Mouse (Mus musculus): ENCODE results near the gene Ypel4.
A peak's percentile ranks its signal among the peaks of the same experiment; 100 is the strongest.

Gene Ypel4

GRCm38 (mm10) chr2:84761840-84762239 lies 28.0 kb downstream of the Ypel4 start:
- DNase-seq, result no peak

DNA sequence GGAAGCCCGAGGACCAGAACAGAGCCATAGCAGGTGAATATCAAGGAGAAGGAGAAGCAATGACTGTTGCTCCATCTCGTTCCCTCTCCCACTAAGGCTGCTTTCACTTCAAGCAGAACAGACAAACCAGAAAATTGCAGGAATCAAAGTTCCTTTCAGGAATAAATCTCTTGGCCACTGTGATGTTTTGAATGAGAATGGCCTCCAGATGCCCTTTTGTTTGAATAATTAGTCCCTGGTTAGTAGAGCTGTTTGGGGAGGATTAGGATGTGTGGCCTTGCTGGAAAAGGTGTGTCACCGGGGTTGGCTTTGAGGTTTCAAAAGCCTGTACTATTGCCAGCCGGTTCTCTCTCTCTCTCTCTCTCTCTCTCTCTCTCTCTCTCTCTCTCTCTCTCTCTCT lies 28.4 kb downstream of the Ypel4 start:
- DNase-seq, result no peak

GRCm38 (mm10) chr2:84762818-84763217 lies 29.0 kb downstream of the Ypel4 start:
- no peak for DNase-seq

- no peak for DNase-seq
These were observed 36.6 kb downstream of the Ypel4 start for GRCm38 (mm10) chr2:84770501-84770900.

GRCm38 (mm10) chr2:84772454-84772853 lies 38.6 kb downstream of the Ypel4 start:
- no peak for DNase-seq

DNA sequence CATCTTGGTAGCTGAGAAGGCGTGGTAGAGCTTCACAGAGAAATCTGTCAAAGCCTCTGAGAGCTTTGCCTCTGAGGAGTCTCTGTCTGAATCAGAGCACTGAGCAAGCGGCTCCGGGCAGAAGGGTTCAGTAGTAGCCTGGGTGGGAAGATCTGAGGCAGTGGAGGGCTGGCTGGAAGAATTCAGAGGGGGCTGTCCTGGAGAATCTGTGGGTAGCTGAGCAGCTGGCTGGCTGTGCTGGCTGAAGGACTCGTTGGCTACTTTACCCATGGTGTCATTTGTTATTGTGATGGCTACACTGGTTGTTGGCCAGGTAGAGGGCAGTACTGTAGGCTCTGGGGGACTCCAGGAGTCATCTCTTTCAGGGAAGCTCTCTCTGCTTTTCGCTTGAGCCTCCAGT lies 39.3 kb downstream of the Ypel4 start:
- no peak for DNase-seq

- DNase-seq, result peak; percentile 10
These were observed 40.9 kb downstream of the Ypel4 start for GRCm38 (mm10) chr2:84774751-84775150.

DNA sequence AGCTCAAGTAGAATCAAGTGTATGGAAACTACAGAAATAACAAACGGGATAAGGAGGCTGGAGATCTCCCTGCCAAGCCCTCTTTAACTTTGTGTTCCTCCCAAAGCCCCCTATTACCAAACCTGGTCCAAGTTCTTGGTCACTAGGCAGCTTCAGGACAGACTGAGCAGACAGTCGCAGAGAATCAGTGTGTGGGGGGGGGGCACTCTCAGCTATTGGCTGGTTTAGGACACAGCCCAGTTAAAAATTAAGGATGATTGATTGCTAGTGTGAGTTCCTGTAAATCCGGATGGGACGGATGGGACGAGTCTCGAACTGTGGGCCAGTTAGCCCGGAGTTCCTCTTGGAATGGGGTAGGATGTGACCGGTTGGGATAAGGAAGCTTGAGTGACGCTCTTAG lies 41.4 kb downstream of the Ypel4 start, which contains the start of gene Serping1:
Gene Serping1 (minus strand): TSS at position 204 of the 400 bp plus-strand sequence.
- DNase-seq, result no peak

- no peak for DNase-seq
These were observed 41.8 kb downstream of the Ypel4 start for GRCm38 (mm10) chr2:84775665-84776064.

DNA sequence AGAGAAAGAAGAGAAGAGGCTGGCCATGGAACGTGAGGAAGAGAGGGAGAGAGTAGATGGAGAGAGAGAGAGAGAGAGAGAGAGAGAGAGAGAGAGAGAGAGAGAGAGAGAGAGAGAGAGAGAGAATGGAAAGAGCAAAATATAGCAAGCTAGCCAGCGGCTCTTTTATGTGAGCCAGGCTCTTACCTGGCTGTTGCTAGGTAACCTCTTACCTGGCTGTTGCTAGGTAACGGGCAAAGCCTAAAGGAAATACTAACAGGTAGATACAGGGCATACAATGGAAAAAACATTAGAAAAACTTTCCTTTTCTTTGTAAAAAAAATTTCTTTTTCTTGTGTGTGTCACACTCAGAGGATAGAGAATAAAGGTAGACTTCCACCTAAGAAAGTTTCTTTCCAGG lies 43.8 kb downstream of the Ypel4 start:
- DNase-seq, result no peak

DNA sequence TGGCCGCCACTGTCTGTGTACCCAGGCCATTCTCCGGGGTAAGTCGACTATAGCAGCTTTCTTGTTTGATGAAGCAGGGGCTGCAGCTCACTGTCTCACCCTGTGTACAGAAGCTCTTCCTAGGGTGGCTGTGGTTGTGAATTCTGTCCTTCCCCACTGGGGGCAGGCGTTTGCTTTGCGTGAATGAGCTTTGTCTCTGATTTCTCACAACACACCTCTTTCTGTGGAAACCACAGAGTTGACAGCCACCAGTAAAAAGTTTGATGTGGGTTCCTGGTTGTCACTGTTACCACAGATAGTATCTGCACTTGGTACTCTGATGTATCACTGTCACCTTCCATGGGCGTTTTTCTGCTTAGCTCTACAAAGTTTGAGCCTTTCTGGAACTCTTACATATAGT lies 45.4 kb downstream of the Ypel4 start:
- DNase-seq, result no peak

DNA sequence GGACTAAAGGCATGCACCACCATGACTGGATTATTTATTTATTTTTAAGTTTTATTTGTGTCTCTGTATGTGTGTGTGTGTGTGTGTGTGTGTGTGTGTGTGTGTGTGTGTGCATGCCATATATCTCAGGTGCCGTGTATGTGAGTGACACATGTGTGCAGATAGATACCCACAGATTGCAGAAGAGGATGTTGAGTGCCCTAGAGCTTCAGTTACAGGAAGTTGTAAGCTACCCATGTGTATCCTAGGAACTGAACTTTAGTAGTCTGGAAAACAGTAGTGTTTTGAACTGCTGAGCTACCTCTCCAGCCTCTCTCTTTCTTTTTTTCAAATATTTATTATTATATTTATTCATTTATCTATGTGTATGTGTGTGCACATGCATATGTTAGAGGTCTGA lies 49.5 kb downstream of the Ypel4 start:
- DNase-seq, result no peak

DNA sequence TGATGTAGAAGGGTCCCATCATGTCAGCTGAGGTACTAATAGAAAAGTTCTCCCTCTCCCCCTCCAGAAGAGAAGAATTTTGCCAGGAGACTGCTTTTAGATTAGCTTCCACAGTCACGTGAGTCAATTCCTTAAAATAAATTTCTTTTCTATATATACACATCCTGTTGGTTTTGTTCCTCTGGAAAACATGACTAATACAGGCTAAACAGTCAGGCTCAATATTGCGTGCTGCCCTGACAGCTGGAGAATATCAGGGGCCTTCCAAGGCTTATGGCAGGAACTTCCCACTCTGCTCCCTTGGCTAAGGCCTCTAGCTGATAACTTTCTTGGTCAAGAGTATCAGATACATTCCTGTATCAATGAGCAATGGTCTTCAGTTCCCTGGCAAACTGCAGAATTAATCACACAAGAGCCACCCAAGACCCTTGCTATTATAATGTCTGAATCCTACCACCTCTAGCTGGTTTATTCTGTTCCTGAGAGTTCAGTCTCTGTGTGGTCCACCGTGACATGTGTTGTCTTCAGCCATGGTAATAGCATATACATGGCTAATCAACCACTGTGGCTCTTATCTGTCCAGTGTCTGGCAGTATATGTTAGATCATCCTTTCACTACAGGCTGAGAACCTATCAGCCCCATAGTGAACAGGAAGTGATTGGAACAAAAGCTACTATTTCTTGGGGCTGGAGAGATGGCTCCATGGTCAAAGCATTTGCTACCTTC lies 50.1 kb downstream of the Ypel4 start:
- no peak for DNase-seq

Data from right cerebral cortex, postnatal 14 days (tissue).